Mouse (Mus musculus) embryo, embryonic 9.5 days (tissue): ENCODE data around the gene Rps12-ps3.

ENCODE experiments used
- DNase-seq: peaks from one replicate; pipeline ENCODE4 v3.0.0-alpha.2; 2017; ENCODE audit errors: extremely low spot score

Gene Rps12-ps3

GRCm38 (mm10) chr19:59321990-59322389 lies at the start of gene Rps12-ps3:
Gene Rps12-ps3, plus strand, starts transcription at chr19:59322290.
- no peak for DNase-seq

- no peak for DNase-seq
Observed at GRCm38 (mm10) chr19:59273190-59273589, 48.9 kb upstream of the Rps12-ps3 start.

- DNase-seq: no peak
Observed at GRCm38 (mm10) chr19:59276354-59276753, 45.7 kb upstream of the Rps12-ps3 start.

GRCm38 (mm10) chr19:59280841-59281240 lies 41.2 kb upstream of the Rps12-ps3 start:
- no peak for DNase-seq

GRCm38 (mm10) chr19:59282001-59282400 lies 40.1 kb upstream of the Rps12-ps3 start:
- DNase-seq: no peak

- no peak for DNase-seq
Observed at GRCm38 (mm10) chr19:59289042-59289441, 33.0 kb upstream of the Rps12-ps3 start.

- no peak for DNase-seq
Observed at GRCm38 (mm10) chr19:59289811-59290210, 32.3 kb upstream of the Rps12-ps3 start.

- no peak for DNase-seq
Observed at GRCm38 (mm10) chr19:59292183-59292839, 29.8 kb upstream of the Rps12-ps3 start.

GRCm38 (mm10) chr19:59315308-59315707 lies 6.8 kb upstream of the Rps12-ps3 start:
- DNase-seq: no peak

- DNase-seq: no peak
Observed at GRCm38 (mm10) chr19:59316571-59316970, 5.5 kb upstream of the Rps12-ps3 start.

GRCm38 (mm10) chr19:59330816-59331225 lies 8.7 kb downstream of the Rps12-ps3 start:
- DNase-seq: no peak

- no peak for DNase-seq
Observed at GRCm38 (mm10) chr19:59336655-59337054, 14.6 kb downstream of the Rps12-ps3 start.

GRCm38 (mm10) chr19:59337872-59338681 lies 16.0 kb downstream of the Rps12-ps3 start:
- no peak for DNase-seq

- no peak for DNase-seq
Observed at GRCm38 (mm10) chr19:59339908-59340307, 17.8 kb downstream of the Rps12-ps3 start.

- DNase-seq: no peak
Observed at GRCm38 (mm10) chr19:59342964-59343363, 20.9 kb downstream of the Rps12-ps3 start.

- DNase-seq: peak; percentile 47
Observed at GRCm38 (mm10) chr19:59344304-59344711, 22.2 kb downstream of the Rps12-ps3 start.

GRCm38 (mm10) chr19:59345081-59345657 lies 23.1 kb downstream of the Rps12-ps3 start:
- DNase-seq: no peak

- peak; percentile 92 for DNase-seq
Observed at GRCm38 (mm10) chr19:59345658-59346283, 23.7 kb downstream of the Rps12-ps3 start, which contains the start of gene Pdzd8. Gene Pdzd8, minus strand, starts transcription at chr19:59345780.

- DNase-seq: no peak
Observed at GRCm38 (mm10) chr19:59346325-59346724, 24.2 kb downstream of the Rps12-ps3 start.

- no peak for DNase-seq
Observed at GRCm38 (mm10) chr19:59349329-59349960, 27.4 kb downstream of the Rps12-ps3 start.

- DNase-seq: no peak
Observed at GRCm38 (mm10) chr19:59350273-59350903, 28.3 kb downstream of the Rps12-ps3 start.
